Mouse (Mus musculus): ENCODE measurements at regions not wholly inside any gene's neighbourhood (a gene's known extent, or its start where the extent isn't known, plus 50 kb on each side); places are given as distances from the start of the nearest gene placed in this dataset.

DNA sequence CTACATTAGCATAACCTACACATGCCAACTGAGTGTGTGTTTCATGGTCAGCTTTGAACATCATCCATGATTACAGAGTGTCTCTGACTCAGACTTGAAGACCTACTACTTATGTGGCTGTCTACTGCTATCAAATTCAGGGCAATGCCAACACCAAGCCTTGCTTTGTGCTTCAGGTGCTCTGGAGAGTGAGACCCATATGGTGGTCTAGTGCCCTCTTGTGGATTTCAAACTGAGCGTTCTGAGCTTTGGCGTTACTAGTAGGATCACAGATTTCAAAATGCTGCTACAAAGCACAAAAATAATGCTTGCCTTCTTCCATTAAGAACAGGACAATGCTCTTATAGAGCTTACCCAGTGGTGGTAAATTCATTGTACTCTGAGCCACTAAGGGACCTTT is 258.8 kb upstream of the Tnp1 start:
- TF ChIP-seq RCOR1 (IDR thresholded peaks at IDR 0.05; ENCODE audit: low read depth, low read length) (no peak), CHD1 (IDR thresholded peaks at IDR 0.05; ENCODE audit: low read depth, low read length) (no peak), CHD2 (IDR thresholded peaks at IDR 0.05; ENCODE audit: low read length) (no peak), POLR2AphosphoS2 (IDR thresholded peaks at IDR 0.05; ENCODE audit: low read length) (no peak), JUND (IDR thresholded peaks at IDR 0.05; ENCODE audit: low read depth, low read length) (no peak), ZKSCAN1 (IDR thresholded peaks at IDR 0.05; ENCODE audit: low read depth, low read length) (no peak), KAT2A (conservative IDR thresholded peaks at IDR 0.05; ENCODE audit: low read depth, low read length) (no peak), POLR2A (IDR thresholded peaks at IDR 0.05; ENCODE audit: control insufficient read depth in 1 of 2, insufficient read depth in 1 of 2, low read depth in 1 of 2, low read length in 2 of 2, poor library complexity in 1 of 2) (no peak), ZC3H11A (IDR thresholded peaks at IDR 0.05; ENCODE audit: low read depth, low read length) (no peak), NELFE (IDR thresholded peaks at IDR 0.05; ENCODE audit: low read depth, low read length) (no peak), TAL1 (IDR thresholded peaks at IDR 0.05; ENCODE audit: low read length) (no peak), CTCF (IDR thresholded peaks at IDR 0.05 in 2 of 3, conservative IDR thresholded peaks at IDR 0.05 in 1 of 3; ENCODE audit: control insufficient read depth in 1 of 3, insufficient read depth in 1 of 3, low read depth in 2 of 3, low read length in 3 of 3, poor library complexity in 1 of 3, severe bottlenecking in 1 of 3) (no peak; a peak in 1 of 6 replicates), MYC (IDR thresholded peaks at IDR 0.05; ENCODE audit: low read depth, low read length) (no peak)
- no peaks in the 10 kb centered on the region for H3K9me3 ChIP-seq (replicated peaks; ENCODE audit: insufficient read depth, low read length)
- H3K36me3 ChIP-seq (ENCODE audit: control insufficient read depth in 1 of 2, insufficient read depth in 2 of 2, low read length in 2 of 2): no peaks in the 10 kb centered on the region
- H3K79me2 ChIP-seq (ENCODE audit: control insufficient read depth, insufficient read depth, low read length, poor library complexity): no peaks in the 10 kb centered on the region
- H3K27ac ChIP-seq (ENCODE audit: control insufficient read depth, low read depth, low read length): no peak overlapping the region
- no peak for DNase-seq (ENCODE audit: low read depth, low spot score)
- no peaks in the 10 kb centered on the region for H3K27me3 ChIP-seq (ENCODE audit: control insufficient read depth in 1 of 2, insufficient read depth in 2 of 2, low read length in 2 of 2)
- H3K4me3 ChIP-seq (ENCODE audit: control insufficient read depth in 1 of 2, insufficient read depth in 1 of 2, low read depth in 2 of 2, low read length in 2 of 2): no peak overlapping the region
- no peaks in the 10 kb centered on the region for H3K4me1 ChIP-seq (ENCODE audit: control insufficient read depth in 1 of 2, insufficient read depth in 2 of 2, low read length in 2 of 2)
- H3K9ac ChIP-seq (ENCODE audit: control insufficient read depth, low read depth, low read length, poor library complexity, severe bottlenecking): no peak overlapping the region

DNA sequence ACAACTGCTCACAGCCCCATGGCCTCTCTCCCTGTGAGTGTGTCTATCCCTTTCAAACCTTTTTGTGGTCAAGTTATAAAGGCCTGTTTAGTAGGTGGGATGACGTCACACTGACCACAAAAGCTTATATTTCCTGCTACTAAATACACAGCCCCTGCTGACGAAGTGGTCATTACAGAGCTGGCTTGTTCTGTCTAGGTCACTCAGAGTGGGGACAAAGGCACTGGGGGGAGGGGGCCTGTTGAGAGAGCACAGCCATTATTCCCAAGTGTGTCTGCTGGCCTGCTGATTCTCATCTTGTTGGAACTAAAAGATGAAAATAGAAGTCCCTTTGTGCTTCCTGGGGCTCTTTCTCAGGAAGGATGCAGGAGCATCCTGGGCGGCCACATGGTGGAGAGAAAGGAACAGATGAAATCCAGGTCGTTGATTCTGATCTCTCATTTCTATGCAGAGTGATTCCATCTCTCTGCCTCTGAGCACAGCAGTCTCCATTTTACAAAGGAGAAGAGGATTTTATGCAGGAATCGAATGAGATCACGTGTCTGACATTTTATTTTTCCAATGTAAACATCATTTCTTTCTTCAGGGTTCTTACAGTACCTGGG is 255.2 kb upstream of the Tnp1 start:
- no peak overlapping the region for H3K9ac ChIP-seq (ENCODE audit: control insufficient read depth, low read depth, low read length, poor library complexity, severe bottlenecking)
- H3K36me3 ChIP-seq (ENCODE audit: control insufficient read depth in 1 of 2, insufficient read depth in 2 of 2, low read length in 2 of 2): no peaks in the 10 kb centered on the region
- H3K4me3 ChIP-seq (ENCODE audit: control insufficient read depth in 1 of 2, insufficient read depth in 1 of 2, low read depth in 2 of 2, low read length in 2 of 2): no peak overlapping the region
- no peaks in the 10 kb centered on the region for H3K4me1 ChIP-seq (ENCODE audit: control insufficient read depth in 1 of 2, insufficient read depth in 2 of 2, low read length in 2 of 2)
- no peak overlapping the region for H3K27ac ChIP-seq (ENCODE audit: control insufficient read depth, low read depth, low read length)
- H3K9me3 ChIP-seq (replicated peaks; ENCODE audit: insufficient read depth, low read length): no peaks in the 10 kb centered on the region
- no peaks in the 10 kb centered on the region for H3K79me2 ChIP-seq (ENCODE audit: control insufficient read depth, insufficient read depth, low read length, poor library complexity)
- DNase-seq (ENCODE audit: low read depth, low spot score): no peak
- TF ChIP-seq RAD21 (IDR thresholded peaks at IDR 0.05; ENCODE audit: low read depth, low read length) (no peak), TBP (IDR thresholded peaks at IDR 0.05; ENCODE audit: low read depth, low read length) (no peak), MEF2A (IDR thresholded peaks at IDR 0.05; ENCODE audit: extremely low read depth, insufficient replicate concordance, low read depth, low read length, poor library complexity, severe bottlenecking) (no peak), MAFK (IDR thresholded peaks at IDR 0.05; ENCODE audit: borderline replicate concordance, low read depth, low read length) (no peak), GATA1 (IDR thresholded peaks at IDR 0.05; ENCODE audit: low read depth, low read length) (no peak), TCF12 (IDR thresholded peaks at IDR 0.05; ENCODE audit: low read depth, low read length) (no peak), BHLHE40 (IDR thresholded peaks at IDR 0.05; ENCODE audit: borderline replicate concordance, low read depth, low read length) (no peak), EP300 (IDR thresholded peaks at IDR 0.05; ENCODE audit: low read depth in 1 of 2, low read length in 2 of 2) (no peak), NRF1 (IDR thresholded peaks at IDR 0.05; ENCODE audit: insufficient read depth, low read depth, low read length, poor library complexity, severe bottlenecking) (no peak), UBTF (IDR thresholded peaks at IDR 0.05; ENCODE audit: borderline replicate concordance, insufficient read depth, low read depth, low read length) (no peak), MYB (IDR thresholded peaks at IDR 0.05; ENCODE audit: low read depth, low read length) (no peak), ETS1 (IDR thresholded peaks at IDR 0.05; ENCODE audit: low read depth, low read length) (no peak), ELF1 (IDR thresholded peaks at IDR 0.05; ENCODE audit: low read depth, low read length) (no peak)
- no peaks in the 10 kb centered on the region for H3K27me3 ChIP-seq (ENCODE audit: control insufficient read depth in 1 of 2, insufficient read depth in 2 of 2, low read length in 2 of 2)
